ENCODE assay signal across 31 mouse cellular contexts in genomic region chr7:79395186-79395585, GRCm38 (mm10). TPM values are rescaled to one million over a fixed set of nuclear protein-coding genes. Genes with fewer than 3 reads are reported as not detected.
"Had no signal": no experiment of that assay in that cellular context is flagged by ENCODE, and none has a peak within 500 bp of the region (broad histone marks: within the 10 kb centered on the region; RNA-seq: fewer than 3 reads in every experiment).

No protein-coding gene starts in this region.

- H3K27ac ChIP-seq: heart, adult 2 months; heart, embryonic 13.5 days; heart, embryonic 15.5 days; hindbrain, embryonic 13.5 days; intestine, embryonic 15.5 days; limb, embryonic 13.5 days; limb, embryonic 15.5 days; liver, embryonic 12.5 days; liver, embryonic 14.5 days had no signal

- H3K4me3 ChIP-seq: heart, adult 2 months; heart, embryonic 13.5 days; heart, embryonic 15.5 days; hindbrain, embryonic 13.5 days; intestine, embryonic 15.5 days; limb, embryonic 13.5 days; limb, embryonic 15.5 days; liver, embryonic 12.5 days had no signal

- DNase-seq: gastrocnemius, postnatal 14 days; gastrocnemius, postnatal 36 days; heart, adult 11 months; heart, adult 2 months; heart, postnatal 14 days; heart, postnatal 36 days; kidney, adult 18-20 months; kidney, adult 8-10 months; kidney, postnatal 10 days; kidney, postnatal 25 days; kidney, postnatal 4 days; layer of hippocampus, adult 9-11 months; layer of hippocampus, postnatal 36 days; left cerebral cortex, postnatal 4 days had no signal

- ATAC-seq: hindbrain, embryonic 16.5 days; inflammation-experienced regulatory T-cells, adult 6 months; intestine, embryonic 15.5 days; intestine, postnatal 0 days; liver, embryonic 12.5 days had no signal

- H3K27me3 ChIP-seq: heart, embryonic 13.5 days; heart, embryonic 15.5 days; hindbrain, embryonic 13.5 days; intestine, embryonic 15.5 days; limb, embryonic 13.5 days; limb, embryonic 15.5 days; liver, embryonic 12.5 days had no signal

- H3K9ac ChIP-seq: heart, embryonic 13.5 days; heart, embryonic 15.5 days; hindbrain, embryonic 13.5 days; intestine, embryonic 15.5 days; limb, embryonic 13.5 days; limb, embryonic 15.5 days; liver, embryonic 12.5 days; liver, embryonic 14.5 days had no signal

- H3K36me3 ChIP-seq: heart, embryonic 13.5 days; heart, embryonic 15.5 days; hindbrain, embryonic 13.5 days; intestine, embryonic 15.5 days; limb, embryonic 13.5 days; limb, embryonic 15.5 days had no signal

- H3K4me2 ChIP-seq: heart, embryonic 11.5 days; heart, embryonic 13.5 days; heart, embryonic 15.5 days; hindbrain, embryonic 13.5 days; intestine, embryonic 15.5 days; limb, embryonic 13.5 days; limb, embryonic 15.5 days; liver, embryonic 12.5 days had no signal

- H3K9me3 ChIP-seq: heart, embryonic 13.5 days; heart, embryonic 15.5 days; hindbrain, embryonic 13.5 days; intestine, embryonic 15.5 days; limb, embryonic 13.5 days; limb, embryonic 15.5 days; liver, embryonic 12.5 days had no signal

RNA-seq across cellular contexts. Expression of gene Fanci, which starts 3.5 kb away (rescaled TPM):
- total RNA-seq: gastrocnemius, adult 18-20 months; gastrocnemius, adult 8-10 months had no signal

RNA-seq across cellular contexts. Expression of gene Rlbp1, which starts 8.3 kb away (rescaled TPM):
- total RNA-seq: gastrocnemius, adult 18-20 months; gastrocnemius, adult 8-10 months; gastrocnemius, postnatal 14 days; gastrocnemius, postnatal 36 days; heart, adult 2 months; heart, postnatal 14 days; heart, postnatal 36 days; hematopoietic stem cell, adult 5-6 weeks; liver, adult 2 months had no signal
- polyA plus RNA-seq: heart, adult 2 months; heart, embryonic 13.5 days; heart, embryonic 15.5 days; heart, postnatal 0 days; inflammation-experienced regulatory T-cells, adult 6 months; liver, adult 2 months had no signal
